Mouse (Mus musculus) olfactory bulb, adult 2 months (tissue): ENCODE measurements around the gene Mog. TPM values are rescaled to one million over a fixed set of nuclear protein-coding genes. Genes with fewer than 3 reads are reported as not detected.

Source experiments
- H3K27ac ChIP-seq: fragments of 200-500 bp; 2 replicates; pipeline ENCODE4 v1.5.1; 2012; ENCODE audit warnings: low read depth, low read length; ENCODE audit not compliant: insufficient read depth
- H3K4me1 ChIP-seq: fragments of 200-500 bp; 2 replicates; pipeline ENCODE4 v1.6.1; 2012; ENCODE audit warnings: low read length; ENCODE audit not compliant: control insufficient read depth, insufficient read depth
- H3K4me3 ChIP-seq: fragments of 200-500 bp; 2 replicates; pipeline ENCODE4 v1.5.1; 2012; ENCODE audit warnings: mild to moderate bottlenecking, low read depth, low read length, moderate library complexity; ENCODE audit not compliant: insufficient read depth
- CTCF ChIP-seq: fragments of 200-500 bp; IDR thresholded peaks from 2 replicates; pipeline ENCODE4 v1.5.1; 2012; ENCODE audit warnings: low read depth, mild to moderate bottlenecking, low read length, moderate library complexity; ENCODE audit not compliant: insufficient read depth
- POLR2A ChIP-seq: fragments of 200-500 bp; IDR thresholded peaks from 2 replicates; pipeline ENCODE4 v1.6.1; 2012; ENCODE audit warnings: mild to moderate bottlenecking, low read depth, low read length, moderate library complexity; ENCODE audit not compliant: insufficient read depth
- WGBS: fragments of 180-500 bp; shearing (Covaris S2); methylation state at CpG from one replicate; pipeline ENCODE4 v1.1.7; 2018; 5-methylcytosine and 5-hydroxymethylcytosine counted together
- polyA plus RNA-seq: library from polyadenylated mRNA; stranded (reverse); fragments of >200 nt; gene quantifications from 2 replicates; pipeline ENCODE4 v1.2.4, GENCODE M21; 2012; ENCODE audit warnings: low replicate concordance; ENCODE audit not compliant: missing spikeins, insufficient read depth, insufficient read length

Mog gene
- polyA plus RNA-seq, 1 experiment = not detected

- TF ChIP-seq CTCF = no peak
- no peak for TF ChIP-seq POLR2A
- no peak within 1 kb of the TSS for H3K4me3 ChIP-seq
- H3K4me1 ChIP-seq = peaks cover 4% of the 10 kb centered on the region; the same call in 1 of the 2 replicates
- no peak within 1 kb of the TSS for H3K27ac ChIP-seq
- WGBS = 37% methylated on average over 5 of the region's 5 CpGs
Measured at GRCm38 (mm10) chr17:36989437-36989836, 33.8 kb downstream of the Mog start, which contains the start of gene H2-M5. TSS of gene H2-M5 (minus strand) at chr17:36989537.

DNA sequence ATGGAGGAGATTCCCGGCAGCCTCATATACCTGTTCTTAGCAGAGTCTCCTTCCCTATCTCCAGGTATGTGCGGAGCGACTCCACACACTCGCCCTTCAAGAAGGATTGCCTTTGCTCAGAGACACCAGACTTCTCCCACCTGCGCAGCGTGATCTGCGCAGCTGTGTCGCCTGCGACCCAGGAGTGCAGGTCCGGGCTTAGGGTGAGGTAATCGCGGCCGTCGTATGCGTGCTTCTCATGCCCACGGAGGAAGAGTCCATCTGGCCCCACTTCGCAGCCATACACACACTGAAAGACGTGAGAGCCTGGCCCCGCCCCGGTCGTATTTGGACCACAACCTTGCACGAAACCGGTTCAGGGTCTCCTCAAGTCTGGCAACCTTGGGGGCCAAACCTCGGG lies 34.7 kb downstream of the Mog start:
- H3K27ac ChIP-seq = no peak overlapping the region
- peaks cover 4% of the 10 kb centered on the region; the same call in 1 of the 2 replicates for H3K4me1 ChIP-seq
- 17% methylated on average over 24 of the region's 24 CpGs for WGBS
- no peak overlapping the region for H3K4me3 ChIP-seq
- TF ChIP-seq POLR2A (no peak), CTCF (no peak)

- no peak for TF ChIP-seq CTCF
- H3K4me3 ChIP-seq = no peak overlapping the region
- peaks cover 6% of the 10 kb centered on the region for H3K4me1 ChIP-seq
- 57% methylated on average over 5 of the region's 5 CpGs for WGBS
- no peak overlapping the region for H3K27ac ChIP-seq
Measured at GRCm38 (mm10) chr17:36982253-36983155, 40.7 kb downstream of the Mog start.

DNA sequence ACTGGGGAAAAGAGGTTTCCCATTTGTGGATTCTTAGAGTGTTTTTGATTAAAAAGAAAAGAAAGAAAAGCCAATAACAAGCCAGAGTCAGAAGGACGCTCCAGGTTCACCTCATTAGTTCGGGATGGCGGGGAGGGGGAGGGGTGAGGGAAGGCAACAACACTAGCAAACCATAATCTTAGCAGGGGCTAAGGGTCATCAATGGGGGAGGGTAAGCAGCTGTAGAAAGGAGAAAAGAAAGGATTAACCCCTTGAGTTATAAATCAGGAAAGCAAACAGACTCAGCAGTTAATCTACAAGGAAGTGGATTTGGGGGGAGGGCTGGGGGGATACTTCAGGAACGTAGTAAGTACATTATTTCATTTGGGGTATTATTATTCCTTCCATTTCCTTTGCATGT lies 41.4 kb downstream of the Mog start:
- no peak overlapping the region for H3K27ac ChIP-seq
- WGBS = 15% methylated on average over 4 of the region's 4 CpGs
- no peak for TF ChIP-seq POLR2A
- no peak for TF ChIP-seq CTCF
- peaks cover 6% of the 10 kb centered on the region for H3K4me1 ChIP-seq
- no peak overlapping the region for H3K4me3 ChIP-seq

- TF ChIP-seq POLR2A = no peak
- no peak for TF ChIP-seq CTCF
- H3K27ac ChIP-seq = no peak within 1 kb of the TSS
- H3K4me1 ChIP-seq = peaks cover 6% of the 10 kb centered on the region
- 16% methylated on average over 18 of the region's 18 CpGs for WGBS
- H3K4me3 ChIP-seq = 0 out of 2 replicates have a peak within 1 kb of the TSS, but pooled peaks have one; percentile 6
Measured at GRCm38 (mm10) chr17:36981221-36981813, 41.9 kb downstream of the Mog start, which contains the start of gene 2410137M14Rik. TSS of gene 2410137M14Rik (minus strand) at chr17:36981237.

DNA sequence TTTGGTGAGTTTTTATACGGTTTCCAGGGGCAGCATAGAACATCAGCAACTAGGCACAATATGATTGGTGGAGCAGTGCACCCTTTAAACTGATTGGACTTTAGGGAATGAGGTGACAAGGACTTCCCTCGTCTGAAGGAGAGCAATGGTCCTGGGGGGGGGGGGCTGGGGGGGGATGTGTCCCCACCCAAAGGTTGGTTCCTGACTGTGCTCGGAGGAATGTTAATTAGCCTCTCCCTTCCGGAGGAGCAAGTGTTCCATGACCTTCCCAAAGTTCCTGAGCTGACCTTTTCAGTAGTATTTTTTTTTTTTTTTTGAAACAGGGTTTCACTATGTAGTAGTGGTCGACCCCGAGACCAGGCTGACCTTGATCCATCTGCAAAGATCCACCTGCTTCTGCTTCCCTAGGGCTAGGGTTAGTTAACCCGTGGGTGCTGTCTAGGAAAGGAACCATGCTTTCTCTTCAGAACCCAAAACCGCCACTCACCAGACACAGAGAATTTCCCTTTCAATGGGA lies 49.9 kb downstream of the Mog start:
- Histone ChIP-seq H3K4me3 (no peak overlapping the region), H3K27ac (no peak overlapping the region), H3K4me1 (no peaks in the 10 kb centered on the region)
- TF ChIP-seq CTCF = no peak
- TF ChIP-seq POLR2A = no peak
- 68% methylated on average over 8 of the region's 8 CpGs for whole genome bisulfite sequencing

GRCm38 (mm10) chr17:36972791-36973190 lies 50.4 kb downstream of the Mog start:
- WGBS = 84% methylated on average over 3 of the region's 3 CpGs
- TF ChIP-seq CTCF (no peak), POLR2A (no peak)

DNA sequence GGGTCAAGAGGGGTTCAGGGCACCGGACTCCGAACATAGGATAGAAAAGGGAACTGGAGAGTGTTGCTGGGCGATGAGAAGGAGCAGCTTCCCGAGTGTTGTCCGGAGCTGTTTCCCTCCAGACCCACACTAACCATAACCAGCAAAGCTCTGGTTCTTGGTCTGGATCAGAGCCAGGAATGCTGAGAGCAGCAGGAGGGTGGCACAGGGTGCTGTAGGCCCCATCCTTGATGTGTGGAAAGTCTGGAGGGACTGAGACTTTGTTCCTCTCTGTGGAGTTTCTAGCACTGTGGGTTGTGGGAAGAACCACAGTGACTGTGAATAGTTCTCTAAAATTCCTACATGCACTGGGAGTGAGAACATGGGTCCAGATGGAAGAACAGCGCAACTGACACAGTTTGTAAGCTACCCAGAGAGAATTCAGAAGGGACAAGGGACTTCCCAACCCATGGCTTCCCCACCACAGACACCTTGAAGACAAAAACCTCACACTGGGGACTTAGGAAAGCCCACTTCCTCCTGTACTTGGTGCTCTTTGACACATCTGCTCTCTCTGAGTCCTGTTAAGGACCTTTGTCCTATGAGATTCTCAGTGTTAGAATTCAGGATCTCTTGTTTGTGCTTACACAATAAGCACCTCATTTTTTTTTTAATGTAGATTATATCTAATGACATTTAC lies 51.9 kb downstream of the Mog start:
- no peaks in the 10 kb centered on the region for H3K4me1 ChIP-seq
- 88% methylated on average over 6 of the region's 6 CpGs for WGBS
- H3K4me3 ChIP-seq = no peak overlapping the region
- TF ChIP-seq POLR2A = no peak
- no peak overlapping the region for H3K27ac ChIP-seq

More at GRCm38 (mm10) chr17:36972791-36973190, 50.4 kb downstream of the Mog start:
- Histone ChIP-seq H3K27ac (no peak overlapping the region), H3K4me3 (no peak overlapping the region), H3K4me1 (no peaks in the 10 kb centered on the region)
